Mouse (Mus musculus) kidney, postnatal 25 days (tissue): ENCODE measurements around the gene Nfkb1.

Source experiments
- DNase-seq, 2 experiments: peaks; one replicate each; pipeline ENCODE4 v3.0.0; 2021; ENCODE audit warnings: mixed read lengths in 2 of 2

Gene Nfkb1

DNA sequence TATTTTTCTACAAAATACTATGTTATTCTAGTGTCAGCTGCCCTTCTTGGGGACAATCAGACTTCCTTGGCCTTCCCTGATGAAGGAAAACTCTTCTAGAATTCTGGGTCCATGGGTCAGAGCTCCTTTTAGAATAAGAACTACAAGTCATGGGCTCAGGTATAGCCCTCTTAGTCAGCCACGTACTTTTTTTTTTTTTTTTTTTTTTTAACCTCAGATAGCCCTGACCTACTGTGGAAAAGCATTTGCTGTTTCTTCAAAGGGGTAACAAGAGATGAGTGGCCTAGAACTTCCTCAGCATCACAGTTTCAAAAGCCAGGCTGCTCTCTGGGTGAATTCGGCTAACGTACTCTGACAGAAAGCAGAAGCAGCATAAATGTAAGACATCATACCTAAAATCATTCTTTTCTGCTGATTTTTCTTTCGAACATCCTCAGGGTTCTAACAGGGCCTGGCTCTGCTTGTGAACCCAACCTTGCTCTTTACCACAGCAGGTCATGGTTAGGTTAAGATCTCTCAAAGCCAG is 61.5 kb downstream of the Nfkb1 start:
- DNase-seq, result no peak

- DNase-seq, result peak; percentile 25 to 45
These were observed 62.6 kb downstream of the Nfkb1 start for GRCm38 (mm10) chr3:135628706-135629169.

DNA sequence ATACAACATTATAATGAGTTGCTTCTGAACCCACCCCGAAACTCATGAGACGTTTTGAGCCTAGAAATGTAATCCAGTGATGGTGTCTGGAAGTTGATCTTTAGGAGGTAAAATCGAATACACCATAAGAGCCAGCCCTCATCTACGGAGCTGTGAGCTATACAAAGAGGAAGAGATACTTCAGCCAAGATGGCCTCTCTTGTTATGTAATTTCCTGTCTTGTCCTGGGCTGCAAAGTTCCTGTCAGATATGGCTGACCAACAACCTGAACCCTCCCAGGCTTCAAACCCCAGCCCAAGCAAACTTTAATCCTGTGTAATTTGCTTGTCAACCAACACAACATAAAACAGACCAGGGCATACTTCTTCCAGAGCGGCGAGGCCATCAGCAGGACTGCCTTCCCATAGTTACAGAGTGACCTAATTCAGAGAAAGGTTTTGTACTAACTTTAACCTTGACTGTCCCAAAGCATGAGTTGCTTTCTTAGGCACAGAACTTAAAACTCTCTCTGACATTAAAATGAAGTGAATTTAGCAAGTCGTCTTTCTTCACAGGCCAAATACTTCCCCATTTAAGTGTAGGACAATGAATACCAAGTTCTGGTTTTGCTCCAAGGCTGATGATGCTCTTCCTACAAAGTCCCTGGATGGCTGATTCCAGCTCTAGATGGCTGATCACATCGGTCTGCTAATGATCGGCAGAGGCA is 63.2 kb downstream of the Nfkb1 start:
- DNase-seq, result no peak

DNA sequence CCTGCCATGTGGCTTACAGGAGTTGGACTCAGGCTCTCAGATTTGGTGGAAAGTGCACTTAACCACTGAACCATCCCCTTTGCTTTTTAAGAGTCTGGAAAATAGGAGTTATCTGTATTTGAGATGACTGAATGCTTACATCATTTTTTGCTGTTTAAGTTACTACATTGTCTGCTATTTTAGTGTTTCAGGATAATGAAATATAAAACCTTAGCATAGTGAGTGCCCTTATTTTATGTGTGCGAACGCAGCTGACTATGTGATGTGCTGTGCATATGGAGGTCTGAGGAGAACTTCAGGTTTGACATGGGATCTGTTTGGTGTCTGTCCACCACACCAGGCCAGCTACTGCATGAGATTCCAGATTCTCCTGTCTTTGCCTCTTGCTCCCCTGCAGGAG is 66.1 kb downstream of the Nfkb1 start:
- DNase-seq, result no peak

DNA sequence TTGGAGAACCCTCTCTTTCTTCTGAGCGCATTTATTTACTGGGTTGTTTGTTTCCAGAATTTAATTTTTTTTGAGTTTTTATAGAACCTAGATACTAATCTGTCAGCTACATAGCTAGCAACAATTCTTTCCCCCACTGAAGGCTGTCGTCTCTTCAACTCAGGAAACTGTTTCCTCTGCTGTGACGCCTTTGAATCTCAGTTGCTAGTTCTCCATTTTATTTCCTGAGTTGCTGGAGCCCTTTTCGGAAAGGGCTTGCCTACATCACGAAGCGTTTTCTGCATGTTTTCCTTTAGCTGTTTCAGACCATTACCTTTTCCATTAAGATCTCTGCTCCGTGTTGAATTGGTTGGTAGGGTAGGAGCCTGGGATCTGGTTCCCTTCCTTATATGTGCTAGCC is 74.6 kb downstream of the Nfkb1 start:
- DNase-seq, result no peak

- DNase-seq, result no peak
These were observed 77.0 kb downstream of the Nfkb1 start for GRCm38 (mm10) chr3:135614376-135614775.

- no peak for DNase-seq
These were observed 81.1 kb downstream of the Nfkb1 start for GRCm38 (mm10) chr3:135610221-135610620.

DNA sequence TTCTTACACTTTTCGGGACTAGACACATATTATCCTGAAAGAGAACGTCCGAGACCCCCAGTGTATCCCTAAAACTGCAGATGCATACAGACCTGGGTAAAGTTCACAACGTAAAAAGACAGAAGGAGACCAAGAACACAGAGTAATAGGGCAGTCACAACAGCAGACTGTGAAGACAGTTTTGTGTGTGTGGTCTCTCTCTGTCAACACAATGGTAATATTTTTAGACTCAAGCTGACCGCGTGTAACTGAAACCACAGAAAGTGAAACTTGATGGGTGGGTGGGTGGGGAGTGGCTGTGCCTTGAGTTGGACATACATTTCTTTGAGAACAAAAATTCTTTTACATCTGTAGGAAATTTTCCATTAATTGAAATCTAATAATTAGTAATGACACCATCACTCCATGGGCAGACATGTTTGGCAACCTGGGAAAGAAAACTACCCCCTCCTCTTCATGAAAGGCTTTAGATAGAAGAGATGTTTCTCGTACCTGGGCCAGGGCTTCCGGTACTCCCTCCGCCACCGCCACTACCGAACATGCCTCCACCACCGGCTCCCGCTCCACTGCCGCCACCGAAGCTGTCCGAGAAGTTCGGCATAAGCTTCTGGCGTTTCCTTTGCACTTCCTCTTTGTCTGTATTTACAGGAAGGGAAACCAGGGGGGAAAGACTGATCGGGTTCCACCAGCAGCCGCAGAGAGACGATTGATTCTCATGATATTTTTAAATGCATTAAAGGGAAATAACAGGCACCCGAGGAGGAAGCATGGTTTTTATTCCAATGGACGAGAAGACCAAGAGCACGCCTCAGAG is 83.5 kb downstream of the Nfkb1 start:
- peak in 1 of 2 experiments; percentile 17 for DNase-seq

GRCm38 (mm10) chr3:135607021-135607420 is 84.3 kb downstream of the Nfkb1 start:
- no peak for DNase-seq

GRCm38 (mm10) chr3:135606592-135606991 is 84.8 kb downstream of the Nfkb1 start:
- DNase-seq, result no peak

GRCm38 (mm10) chr3:135605474-135605873 is 85.9 kb downstream of the Nfkb1 start:
- no peak for DNase-seq

DNA sequence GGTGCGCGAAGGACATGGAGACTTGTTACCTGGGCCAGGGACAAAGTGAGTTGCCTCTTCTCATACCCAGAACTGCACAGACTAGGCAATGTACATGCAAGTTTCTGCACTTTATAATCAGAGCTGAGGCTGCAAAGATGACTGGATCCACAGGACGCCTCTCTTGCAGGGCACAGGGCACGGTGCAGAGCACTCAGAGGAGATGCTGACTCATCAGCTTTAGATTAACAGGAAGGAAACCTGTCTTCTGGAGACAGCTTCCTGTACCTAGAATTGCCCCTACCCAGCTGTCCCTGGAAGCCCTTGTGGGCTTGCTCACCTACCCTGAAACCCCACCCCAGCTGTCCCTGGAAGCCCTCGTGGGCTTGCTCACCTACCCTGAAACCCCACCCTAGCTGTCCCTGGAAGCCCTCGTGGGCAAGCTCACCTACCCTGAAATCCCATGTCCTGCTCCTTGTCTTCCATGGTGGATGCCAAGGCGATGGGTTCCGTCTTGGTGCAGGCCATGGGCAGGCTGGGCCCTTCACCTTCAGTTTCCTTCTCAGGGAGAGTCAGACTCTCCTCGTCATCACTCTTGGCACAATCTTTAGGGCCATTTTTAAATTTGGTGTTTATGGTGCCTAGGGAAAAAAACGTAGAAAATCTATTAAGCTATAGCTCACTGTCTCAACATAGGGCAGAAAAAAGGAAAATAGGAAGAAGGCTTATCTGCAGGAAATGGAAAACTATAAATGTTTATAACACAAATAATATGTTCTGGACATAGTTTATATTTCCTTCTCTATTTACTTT is 86.5 kb downstream of the Nfkb1 start:
- no peak for DNase-seq

DNA sequence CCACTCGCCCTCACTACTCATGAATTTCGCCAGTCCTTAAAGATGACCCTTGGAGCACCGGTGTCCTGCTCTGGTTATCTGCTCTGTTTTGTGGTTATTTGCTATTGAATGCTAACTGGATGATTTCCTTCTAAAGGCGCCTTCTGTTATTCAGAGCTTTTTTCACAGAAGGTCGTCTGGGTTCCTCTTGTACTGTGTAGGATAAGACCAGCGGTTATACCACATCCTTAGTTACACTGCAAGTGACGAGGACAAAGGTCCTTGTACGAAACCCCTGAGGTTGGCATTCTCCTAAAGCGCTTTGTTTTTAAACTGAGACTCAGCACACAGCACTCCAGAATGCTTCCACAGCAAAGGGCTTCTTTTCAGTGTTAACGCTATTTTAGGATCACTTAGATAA is 88.6 kb downstream of the Nfkb1 start:
- DNase-seq, result no peak

GRCm38 (mm10) chr3:135598355-135598754 is 93.0 kb downstream of the Nfkb1 start:
- DNase-seq, result no peak

DNA sequence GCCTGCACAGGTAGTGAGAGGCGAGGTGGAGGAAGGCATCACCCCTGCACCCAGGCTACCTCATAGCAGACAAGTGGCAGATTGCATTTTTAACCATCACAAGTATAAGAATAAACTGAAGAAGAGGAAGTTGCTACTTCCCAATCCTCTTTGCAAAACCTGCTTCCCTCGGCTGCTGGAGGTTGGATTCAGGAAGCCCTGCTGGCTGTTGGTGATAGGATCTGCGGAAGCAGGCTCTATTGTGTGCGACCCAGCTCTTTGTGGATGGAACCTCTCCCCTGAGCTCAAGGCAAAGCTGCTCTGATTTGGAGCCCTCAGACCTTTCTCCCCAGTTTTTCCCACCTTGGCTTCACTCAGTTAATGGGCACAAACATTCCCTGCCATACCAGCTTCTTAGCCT is 94.3 kb downstream of the Nfkb1 start:
- peak; percentile 37 to 59 for DNase-seq

- peak; percentile 21 to 54 for DNase-seq
These were observed 97.0 kb downstream of the Nfkb1 start for GRCm38 (mm10) chr3:135594238-135594917.

GRCm38 (mm10) chr3:135592011-135592410 is 99.3 kb downstream of the Nfkb1 start:
- DNase-seq, result no peak

DNA sequence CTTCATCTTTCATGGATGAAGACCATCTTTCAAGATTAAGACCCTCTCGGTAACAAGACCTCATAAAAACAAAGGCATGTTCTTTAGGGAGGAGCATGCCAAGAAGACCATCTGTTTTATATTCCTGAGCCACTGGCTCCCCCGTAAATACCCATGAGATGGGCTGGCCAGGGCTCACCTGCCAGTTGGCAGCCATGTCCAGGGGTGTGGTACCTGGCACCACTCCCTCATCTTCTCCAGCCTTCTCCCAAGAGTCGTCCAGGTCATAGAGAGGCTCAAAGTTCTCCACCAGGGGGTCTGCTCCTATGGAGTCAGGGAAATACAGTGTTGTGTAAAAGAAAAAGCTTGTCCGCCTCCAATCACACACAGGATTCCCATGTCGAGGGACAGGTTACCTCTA is 100.0 kb downstream of the Nfkb1 start:
- DNase-seq, result no peak

DNA sequence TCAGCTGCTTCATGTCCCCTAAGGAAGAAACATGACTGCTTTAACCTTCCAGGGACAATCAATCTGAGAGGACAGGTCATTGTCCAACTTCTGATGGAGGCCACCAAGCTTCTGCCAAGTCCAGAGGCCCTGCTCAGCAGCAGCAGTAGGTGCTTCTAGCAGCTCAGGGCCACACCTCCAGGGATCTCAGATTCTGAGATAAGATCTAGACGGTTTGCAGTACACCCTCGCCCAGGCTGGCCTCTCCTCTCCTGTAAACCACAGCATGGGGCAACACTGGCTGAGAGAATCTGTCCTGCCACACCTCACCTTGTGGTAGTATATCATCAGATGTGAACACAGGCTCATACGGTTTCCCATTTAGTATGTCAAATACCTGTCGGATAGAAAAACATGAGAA is 100.9 kb downstream of the Nfkb1 start:
- no peak for DNase-seq

DNA sequence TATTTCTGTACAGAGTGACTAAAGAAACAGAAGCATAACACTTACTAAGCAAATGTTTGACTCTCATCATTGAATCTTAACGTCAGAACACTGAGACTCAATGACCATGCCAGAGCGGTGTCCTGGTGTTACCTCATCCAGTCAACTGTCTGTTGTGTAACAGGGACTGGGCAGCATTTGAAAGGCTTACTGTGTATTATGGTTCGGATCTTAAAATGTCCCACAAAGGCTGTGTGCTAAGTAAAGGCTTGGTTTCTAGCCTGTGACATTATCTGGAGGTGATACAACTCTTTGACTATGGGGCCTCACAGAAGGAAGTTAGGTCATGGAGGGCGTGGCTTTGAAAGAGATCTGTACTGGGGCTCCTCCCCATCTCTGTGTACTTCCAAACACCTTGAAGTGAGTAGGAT is 104.9 kb downstream of the Nfkb1 start:
- DNase-seq, result no peak

- no peak for DNase-seq
These were observed 105.3 kb downstream of the Nfkb1 start for GRCm38 (mm10) chr3:135586060-135586459.

DNA sequence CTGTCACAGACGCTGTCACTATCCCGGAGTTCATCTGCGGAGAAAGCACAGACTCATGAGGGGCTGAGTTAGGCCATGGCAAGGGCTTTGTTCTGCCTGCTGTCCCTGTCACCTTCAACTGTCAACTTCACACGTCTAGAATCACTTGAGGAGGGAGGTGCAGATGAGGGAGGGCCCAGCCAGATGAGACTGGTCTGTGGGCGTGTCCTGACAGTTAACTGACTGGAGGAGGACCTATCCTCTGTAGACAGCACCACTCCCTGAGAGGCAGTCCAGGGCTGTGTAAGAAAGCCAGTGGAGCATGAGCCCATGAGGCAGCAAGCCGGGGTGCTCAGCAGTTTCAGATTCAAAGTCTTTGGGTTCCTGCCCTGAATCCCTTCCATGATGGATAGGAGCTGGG is 105.9 kb downstream of the Nfkb1 start:
- no peak for DNase-seq

GRCm38 (mm10) chr3:135582246-135582645 is 109.1 kb downstream of the Nfkb1 start:
- DNase-seq, result no peak
